Mouse (Mus musculus) MEL (cell line): ENCODE results near the gene Scfd2. TPM values are rescaled to one million over a fixed set of nuclear protein-coding genes. Genes with fewer than 3 reads are reported as not detected.

ENCODE experiments used
- DNase-seq: peaks from one replicate; pipeline ENCODE4 v3.0.0; 2011; ENCODE audit warnings: low read depth, low spot score
- H3K27ac ChIP-seq: 2 replicates; pipeline ENCODE4 v1.5.1; 2012; ENCODE audit warnings: low read depth, mild to moderate bottlenecking, control low read depth, low read length, moderate library complexity; ENCODE audit not compliant: control insufficient read depth
- H3K27me3 ChIP-seq, 2 experiments: fragments of 150-350 bp in 1 of 2; sonication (generic) in 1 of 2; 2 replicates each; pipeline ENCODE4 v1.6.1; 2012; ENCODE audit warnings: low read length in 2 of 2, mild to moderate bottlenecking in 2 of 2, improper control_type of control experiment in 1 of 2, moderate library complexity in 1 of 2; ENCODE audit not compliant: insufficient read depth in 2 of 2, control insufficient read depth in 1 of 2
- H3K36me3 ChIP-seq, 2 experiments: 2 replicates each; pipeline ENCODE4 v1.6.1; 2012 to 2014; ENCODE audit warnings: low read length in 2 of 2, improper control_type of control experiment in 1 of 2, inconsistent platforms in 1 of 2, mild to moderate bottlenecking in 1 of 2; ENCODE audit not compliant: insufficient read depth in 2 of 2, control insufficient read depth in 1 of 2
- H3K4me1 ChIP-seq, 2 experiments: fragments of 150-350 bp in 1 of 2; sonication (generic) in 1 of 2; 2 replicates each; pipeline ENCODE4 v1.6.1; 2012; ENCODE audit warnings: low read length in 2 of 2, improper control_type of control experiment in 1 of 2, mild to moderate bottlenecking in 1 of 2; ENCODE audit not compliant: insufficient read depth in 2 of 2, control insufficient read depth in 1 of 2
- H3K4me3 ChIP-seq, 2 experiments: fragments of 150-350 bp in 1 of 2; sonication (generic) in 1 of 2; 2 replicates each; pipeline ENCODE4 v1.5.1; 2012; ENCODE audit warnings: low read depth in 2 of 2, low read length in 2 of 2, mild to moderate bottlenecking in 2 of 2, moderate library complexity in 2 of 2, control low read depth in 1 of 2, improper control_type of control experiment in 1 of 2; ENCODE audit not compliant: control insufficient read depth in 1 of 2, insufficient read depth in 1 of 2
- H3K79me2 ChIP-seq: 2 replicates; pipeline ENCODE4 v1.6.1; 2012; ENCODE audit warnings: mild to moderate bottlenecking, low read length, moderate library complexity; ENCODE audit not compliant: control insufficient read depth, poor library complexity, insufficient read depth
- H3K9ac ChIP-seq: 2 replicates; pipeline ENCODE4 v1.6.1; 2012; ENCODE audit warnings: low read depth, mild to moderate bottlenecking, control low read depth, low read length, moderate library complexity; ENCODE audit not compliant: control insufficient read depth, poor library complexity, severe bottlenecking
- H3K9me3 ChIP-seq: fragments of 150-350 bp; sonication (generic); replicated peaks from 2 replicates; pipeline ENCODE4 v1.6.1; 2012; ENCODE audit warnings: mild to moderate bottlenecking, low read length, improper control_type of control experiment, moderate library complexity; ENCODE audit not compliant: insufficient read depth
- E2F4 ChIP-seq: IDR thresholded peaks from 2 replicates; pipeline ENCODE4 v1.6.1; 2011; ENCODE audit warnings: low read depth, low read length, improper control_type of control experiment, borderline replicate concordance
- EP300 ChIP-seq, 2 experiments: IDR thresholded peaks; 2 replicates each; pipeline ENCODE4 v1.6.1; 2011; ENCODE audit warnings: improper control_type of control experiment in 2 of 2, low read length in 2 of 2, low read depth in 1 of 2, mild to moderate bottlenecking in 1 of 2
- ETS1 ChIP-seq: IDR thresholded peaks from 2 replicates; pipeline ENCODE4 v1.6.1; 2012; ENCODE audit warnings: low read depth, mild to moderate bottlenecking, inconsistent platforms, low read length, improper control_type of control experiment, moderate library complexity
- MAX ChIP-seq: IDR thresholded peaks from 2 replicates; pipeline ENCODE4 v1.6.1; 2011; ENCODE audit warnings: low read length, improper control_type of control experiment
- MAZ ChIP-seq: IDR thresholded peaks from 2 replicates; pipeline ENCODE4 v1.6.1; 2012; ENCODE audit warnings: low read depth, mild to moderate bottlenecking, inconsistent platforms, low read length, improper control_type of control experiment
- MEF2A ChIP-seq: IDR thresholded peaks from 2 replicates; pipeline ENCODE4 v1.6.1; 2014; ENCODE audit warnings: low read depth, mild to moderate bottlenecking, inconsistent platforms, low read length, improper control_type of control experiment; ENCODE audit not compliant: poor library complexity, insufficient replicate concordance, severe bottlenecking; ENCODE audit errors: extremely low read depth
- MYB ChIP-seq: IDR thresholded peaks from 2 replicates; pipeline ENCODE4 v1.6.1; 2011; ENCODE audit warnings: mild to moderate bottlenecking, low read depth, low read length, improper control_type of control experiment
- NELFE ChIP-seq: IDR thresholded peaks from 2 replicates; pipeline ENCODE4 v1.6.1; 2011; ENCODE audit warnings: low read depth, low read length, improper control_type of control experiment
- POLR2AphosphoS2 ChIP-seq: IDR thresholded peaks from 2 replicates; pipeline ENCODE4 v1.6.1; 2011; ENCODE audit warnings: low read length, improper control_type of control experiment
- POLR2AphosphoS5 ChIP-seq: IDR thresholded peaks from 2 replicates; pipeline ENCODE4 v1.6.1; 2012; ENCODE audit warnings: low read depth, borderline replicate concordance, mild to moderate bottlenecking, inconsistent platforms, low read length, moderate library complexity, mixed read lengths
- RAD21 ChIP-seq: IDR thresholded peaks from 2 replicates; pipeline ENCODE4 v1.6.1; 2011; ENCODE audit warnings: mild to moderate bottlenecking, low read depth, low read length, improper control_type of control experiment
- TAL1 ChIP-seq: IDR thresholded peaks from 2 replicates; pipeline ENCODE4 v1.6.1; 2012; ENCODE audit warnings: mild to moderate bottlenecking, inconsistent platforms, low read length, moderate library complexity, mixed read lengths
- TCF12 ChIP-seq: IDR thresholded peaks from 2 replicates; pipeline ENCODE4 v1.6.1; 2014; ENCODE audit warnings: low read depth, mild to moderate bottlenecking, inconsistent platforms, low read length, improper control_type of control experiment, moderate library complexity
- USF1 ChIP-seq: IDR thresholded peaks from 2 replicates; pipeline ENCODE4 v1.6.1; 2014; ENCODE audit warnings: low read depth, mild to moderate bottlenecking, inconsistent platforms, low read length, improper control_type of control experiment, moderate library complexity
- USF2 ChIP-seq, 2 experiments: IDR thresholded peaks; 2 replicates each; pipeline ENCODE4 v1.6.1; 2011 to 2012; ENCODE audit warnings: improper control_type of control experiment in 2 of 2, low read length in 2 of 2, borderline replicate concordance in 1 of 2, inconsistent platforms in 1 of 2, low read depth in 1 of 2, mild to moderate bottlenecking in 1 of 2; ENCODE audit not compliant: insufficient read depth in 1 of 2
- ZC3H11A ChIP-seq: IDR thresholded peaks from 2 replicates; pipeline ENCODE4 v1.6.1; 2012; ENCODE audit warnings: low read depth, mild to moderate bottlenecking, inconsistent platforms, low read length, improper control_type of control experiment
- ZKSCAN1 ChIP-seq: IDR thresholded peaks from 2 replicates; pipeline ENCODE4 v1.6.1; 2012; ENCODE audit warnings: low read depth, mild to moderate bottlenecking, inconsistent platforms, low read length, improper control_type of control experiment, moderate library complexity
- ZMIZ1 ChIP-seq: IDR thresholded peaks from 2 replicates; pipeline ENCODE4 v1.6.1; 2012; ENCODE audit warnings: low read depth, mild to moderate bottlenecking, inconsistent platforms, low read length, improper control_type of control experiment, moderate library complexity
- ZNF384 ChIP-seq: IDR thresholded peaks from 2 replicates; pipeline ENCODE4 v1.6.1; 2012; ENCODE audit warnings: low read depth, mild to moderate bottlenecking, inconsistent platforms, low read length, improper control_type of control experiment
- polyA plus RNA-seq, 2 experiments: library from polyadenylated mRNA; stranded (reverse) in 1 of 2; unstranded in 1 of 2; fragments of >175 nt in 1 of 2; fragments of >200 nt in 1 of 2; gene quantifications; 2 replicates each; pipeline versions ENCODE4 v1.2.1 to v1.2.4; 2012; ENCODE audit warnings: low replicate concordance in 2 of 2, low read depth in 1 of 2; ENCODE audit not compliant: insufficient read length in 2 of 2, insufficient read depth in 1 of 2, missing spikeins in 1 of 2
- total RNA-seq: library from RNA; depleted of rRNA; stranded (reverse); fragments of 300-350 nt; gene quantifications from 2 replicates; pipeline ENCODE4 v1.2.3, GENCODE M21; 2012

The Scfd2 gene
- total and polyA plus RNA-seq, 3 experiments = 18.8 to 20.3 TPM; not detected in 1

- DNase-seq = no peak
- Histone ChIP-seq H3K4me1 (no peaks in the 10 kb centered on the region), H3K9ac (no peak overlapping the region), H3K27me3 (no peaks in the 10 kb centered on the region), H3K9me3 (no peaks in the 10 kb centered on the region), H3K36me3 (no peaks in the 10 kb centered on the region), H3K4me3 (no peak overlapping the region), H3K27ac (no peak overlapping the region), H3K79me2 (no peaks in the 10 kb centered on the region)
- no peak for TF ChIP-seq E2F4
- no peak for TF ChIP-seq ZC3H11A
- no peak for TF ChIP-seq ETS1
- TF ChIP-seq MAZ = no peak
- TF ChIP-seq USF2 (IDR thresholded peaks at IDR 0.05; ENCODE audit: borderline replicate concordance in 1 of 2, insufficient read depth in 1 of 2, low read depth in 1 of 2, low read length in 2 of 2) = no peak
- no peak for TF ChIP-seq MYB
- no peak for TF ChIP-seq MAX
- no peak for TF ChIP-seq POLR2AphosphoS2
- no peak for TF ChIP-seq MEF2A
- no peak for TF ChIP-seq ZMIZ1
- no peak for TF ChIP-seq TAL1
- no peak for TF ChIP-seq ZKSCAN1
- no peak for TF ChIP-seq EP300 (IDR thresholded peaks at IDR 0.05; ENCODE audit: low read depth in 1 of 2, low read length in 2 of 2)
- TF ChIP-seq ZNF384 = no peak
- TF ChIP-seq NELFE = no peak
- no peak for TF ChIP-seq RAD21
- no peak for TF ChIP-seq TCF12
- TF ChIP-seq POLR2AphosphoS5 = no peak
Measured at GRCm38 (mm10) chr5:74250947-74251346, 280.6 kb downstream of the Scfd2 start.

- TF ChIP-seq USF1 = no peak
Measured at GRCm38 (mm10) chr5:74250308-74250707, 281.3 kb downstream of the Scfd2 start.

More at GRCm38 (mm10) chr5:74250308-74250707, 281.3 kb downstream of the Scfd2 start:
- Histone ChIP-seq H3K9ac (no peak overlapping the region), H3K27me3 (no peaks in the 10 kb centered on the region), H3K9me3 (no peaks in the 10 kb centered on the region), H3K36me3 (no peaks in the 10 kb centered on the region), H3K27ac (no peak overlapping the region), H3K4me1 (no peaks in the 10 kb centered on the region), H3K79me2 (no peaks in the 10 kb centered on the region), H3K4me3 (no peak overlapping the region)
- DNase-seq = no peak
